Mouse (Mus musculus) effector memory CD4-positive, alpha-beta T cell, adult 5 months (primary cell): Measurements from ENCODE around the gene Dcun1d3. TPM values are rescaled to one million over a fixed set of nuclear protein-coding genes. Genes with fewer than 3 reads are reported as not detected.

Source experiments
- polyA plus RNA-seq: library from polyadenylated mRNA; unstranded; fragments of 100-300 nt; shearing (Covaris generic); gene quantifications from one replicate; pipeline ENCODE4 v1.2.1, GENCODE M21; 2017

Dcun1d3 gene
- 17.4 TPM for polyA plus RNA-seq

DNA sequence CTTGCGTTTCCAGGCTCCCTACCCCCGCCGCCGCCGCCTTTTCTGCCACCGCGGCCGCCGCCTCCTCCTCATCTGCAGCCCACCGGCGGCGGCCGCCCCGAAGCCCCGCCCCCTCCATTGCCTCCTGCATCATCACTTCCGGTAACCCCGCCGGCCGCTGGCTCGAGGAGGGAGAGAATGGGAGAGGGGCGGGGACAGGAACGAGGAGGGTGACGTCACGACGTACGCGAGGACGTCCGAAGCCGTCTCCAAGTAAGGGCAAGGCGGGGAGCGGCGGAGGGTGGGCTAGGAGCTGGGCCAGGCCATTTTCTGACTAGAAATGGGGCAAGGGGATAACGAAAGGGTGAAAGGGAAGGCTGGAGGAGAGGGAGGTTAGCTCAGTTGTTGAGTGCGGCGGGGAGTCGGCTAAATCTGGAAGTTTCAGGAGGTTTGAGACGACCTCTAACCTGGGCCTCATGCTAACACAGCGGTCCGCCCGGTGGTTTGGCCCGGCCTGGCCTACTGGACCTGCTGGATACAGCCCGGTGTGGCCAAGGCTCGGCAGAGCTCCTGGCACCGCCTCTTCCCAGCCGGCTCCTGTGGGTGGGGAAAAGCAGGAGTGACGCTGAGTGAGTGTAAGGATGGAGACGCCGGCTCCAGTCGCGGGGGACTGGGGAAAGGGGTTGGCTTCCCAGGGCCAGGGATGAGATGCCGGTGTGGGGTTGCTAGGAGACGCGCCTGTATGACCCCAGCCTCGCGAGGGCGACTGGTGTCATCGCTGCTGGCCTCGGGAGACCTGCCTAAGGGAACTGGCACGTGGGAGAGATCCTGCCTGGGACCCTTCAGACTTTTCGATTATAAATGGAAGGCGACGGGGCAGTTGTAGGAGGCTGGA is at the start of gene Dcun1d3, which contains the start of gene Lyrm1:
Dcun1d3 (minus strand) TSS at position 660 of the 874 bp plus-strand sequence.
Lyrm1 (plus strand) TSS at position 223 of the 874 bp plus-strand sequence.

Other genes with a start within 250 kb of the Dcun1d3 start
- gene Acsm4, start 206.3 kb downstream of the Dcun1d3 start, polyA plus RNA-seq, result not detected
- gene Thumpd1, start 175.5 kb downstream of the Dcun1d3 start, polyA plus RNA-seq, result 66.8 TPM
- gene Acsm3, start 135.4 kb downstream of the Dcun1d3 start, polyA plus RNA-seq, result 0.11 TPM
- gene Rexo5, start 102.3 kb downstream of the Dcun1d3 start, polyA plus RNA-seq, result 39.6 TPM
- 6.9 TPM for gene Eri2, start 102.2 kb downstream of the Dcun1d3 start, polyA plus RNA-seq
- gene Lyrm1, start 437 bp downstream of the Dcun1d3 start, polyA plus RNA-seq, result 11.1 TPM
- 0.22 TPM for gene Dnah3, start 199.0 kb upstream of the Dcun1d3 start, polyA plus RNA-seq
- gene Tmem159, start 206.1 kb upstream of the Dcun1d3 start, polyA plus RNA-seq, result 4.3 TPM
- not detected for gene Zp2, start 249.0 kb upstream of the Dcun1d3 start, polyA plus RNA-seq